Mouse (Mus musculus) brain, embryonic 14.5 days (tissue): ENCODE measurements around the gene Mmadhc.

Experiments
- CTCF ChIP-seq: fragments of 200-500 bp; IDR thresholded peaks from 2 replicates; pipeline ENCODE4 v1.5.1; 2012; ENCODE audit warnings: inconsistent platforms, mild to moderate bottlenecking, moderate library complexity, borderline replicate concordance; ENCODE audit not compliant: insufficient read depth, insufficient read length; ENCODE audit errors: extremely low read depth
- POLR2A ChIP-seq: fragments of 200-500 bp; IDR thresholded peaks from 2 replicates; pipeline ENCODE4 v1.6.1; 2012; ENCODE audit warnings: mild to moderate bottlenecking, inconsistent platforms, borderline replicate concordance; ENCODE audit not compliant: poor library complexity, insufficient read depth, insufficient read length, severe bottlenecking; ENCODE audit errors: extremely low read depth

DNA sequence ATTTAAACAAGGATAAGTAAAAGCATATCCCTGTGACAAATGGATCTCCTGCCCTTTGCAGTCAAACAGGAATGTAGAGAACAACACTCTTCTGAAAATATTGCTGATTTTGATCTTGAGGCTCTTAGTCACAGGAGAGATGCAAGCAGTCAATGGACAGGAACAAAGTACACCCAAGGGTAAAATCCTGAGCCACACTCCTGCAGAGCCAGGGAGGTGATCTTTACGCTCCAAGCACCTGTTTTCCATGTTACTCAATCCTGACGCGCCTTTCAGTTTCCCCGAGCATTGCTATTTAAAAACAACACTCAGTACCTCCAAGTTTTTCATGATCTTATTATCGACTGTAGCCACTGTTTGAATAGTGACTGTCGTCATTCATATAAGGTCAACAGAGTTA is 23.2 kb downstream of the Mmadhc start:
- TF ChIP-seq CTCF: no peak
- no peak for TF ChIP-seq POLR2A
